Mouse (Mus musculus) hindbrain, embryonic 13.5 days (tissue): ENCODE data around the gene Zfp770. TPM values are rescaled to one million over a fixed set of nuclear protein-coding genes. Genes with fewer than 3 reads are reported as not detected.

Experiments
- microRNA-seq: library from miRNA; unstranded; fragments of <30 nt; microRNA quantifications from one replicate; pipeline ENCODE4, GENCODE M21; 2016
- polyA plus RNA-seq: library from polyadenylated mRNA; unstranded; fragments of >200 nt; fragmentation: Nextera tagmentation; extraction: Ambion mirVana; gene quantifications from 2 replicates; pipeline ENCODE4 v1.2.1, GENCODE M21; 2015

The Zfp770 gene
- polyA plus RNA-seq, 1 experiment from 2014 or later, result 5.2 TPM

Small RNA genes within 50 kb of the gene (microRNA-seq; reads per million reads assigned to microRNA genes)
- gene Mir7002, result not detected

Other genes starting within 250 kb of the Zfp770 start
- gene Gjd2, start 187.8 kb downstream of the Zfp770 start, polyA plus RNA-seq, result 4.6 and 6.0 TPM in 2 replicates
- gene Actc1, start 147.9 kb downstream of the Zfp770 start, polyA plus RNA-seq, result 44.7 and 51.3 TPM in 2 replicates
- gene Aqr, start 14.4 kb downstream of the Zfp770 start, polyA plus RNA-seq, result 41.1 and 42.4 TPM in 2 replicates